Mouse (Mus musculus) MEL-GATA-1-ER (cell line): ENCODE measurements around the gene Baz1a.
"Not testable (repeated sequence)": the region's sequence is repeated elsewhere in the genome, so short reads cannot be mapped to it uniquely, and the experiment has no call there.

Experiments used
- DNase-seq: peaks from one replicate; pipeline ENCODE4 v3.0.0-alpha.2; 2012; ENCODE audit warnings: low read depth; ENCODE audit errors: extremely low read depth

Baz1a gene

GRCm38 (mm10) chr12:55007361-55008008, 6.7 kb downstream of the Baz1a start:
- DNase-seq, result no peak

GRCm38 (mm10) chr12:55006071-55006470, 8.1 kb downstream of the Baz1a start:
- no peak for DNase-seq

GRCm38 (mm10) chr12:55004396-55004795, 9.8 kb downstream of the Baz1a start:
- no peak for DNase-seq

- DNase-seq, result no peak
These were observed 10.3 kb downstream of the Baz1a start for GRCm38 (mm10) chr12:55003843-55004242.

GRCm38 (mm10) chr12:55002532-55002931, 11.6 kb downstream of the Baz1a start:
- DNase-seq, result not testable (repeated sequence)

- DNase-seq, result no peak
These were observed 15.0 kb downstream of the Baz1a start for GRCm38 (mm10) chr12:54999016-54999690.

GRCm38 (mm10) chr12:54998411-54998810, 15.7 kb downstream of the Baz1a start:
- DNase-seq, result no peak

- no peak for DNase-seq
These were observed 17.1 kb downstream of the Baz1a start for GRCm38 (mm10) chr12:54996979-54997474.

- no peak for DNase-seq
These were observed 18.2 kb downstream of the Baz1a start for GRCm38 (mm10) chr12:54995965-54996364.

GRCm38 (mm10) chr12:54994418-54994817, 19.7 kb downstream of the Baz1a start:
- no peak for DNase-seq

- no peak for DNase-seq
These were observed 20.1 kb downstream of the Baz1a start for GRCm38 (mm10) chr12:54994068-54994386.

- DNase-seq, result peak; percentile 77
These were observed 20.7 kb downstream of the Baz1a start for GRCm38 (mm10) chr12:54993246-54994067.

GRCm38 (mm10) chr12:54992814-54993213, 21.3 kb downstream of the Baz1a start:
- no peak for DNase-seq

GRCm38 (mm10) chr12:54988323-54988850, 25.8 kb downstream of the Baz1a start:
- DNase-seq, result no peak

GRCm38 (mm10) chr12:54987156-54987555, 27.0 kb downstream of the Baz1a start:
- DNase-seq, result no peak

- DNase-seq, result peak; percentile 93
These were observed 28.0 kb downstream of the Baz1a start, which contains the start of gene Gm20403 for GRCm38 (mm10) chr12:54986052-54986717. Gene Gm20403 (minus strand): TSS chr12:54986529.

- no peak for DNase-seq
These were observed 28.7 kb downstream of the Baz1a start for GRCm38 (mm10) chr12:54985257-54986051.

GRCm38 (mm10) chr12:54984701-54985256, 29.4 kb downstream of the Baz1a start:
- peak; percentile 66 for DNase-seq

- DNase-seq, result no peak
These were observed 31.0 kb downstream of the Baz1a start for GRCm38 (mm10) chr12:54982935-54983715.
